Mouse (Mus musculus) heart, embryonic 16.5 days (tissue): ENCODE results near the gene Gm49661. TPM values are rescaled to one million over a fixed set of nuclear protein-coding genes. Genes with fewer than 3 reads are reported as not detected.

Source experiments
- ATAC-seq: fragments of 200-750 bp; cut with Nextera tagmentation; replicated peaks from 2 replicates; pipeline ENCODE4 v1.8.0; 2017; ENCODE audit warnings: moderate number of reproducible peaks; ENCODE audit not compliant: insufficient read depth, low FRiP score; ENCODE audit errors: extremely low read depth
- H3K27ac ChIP-seq: fragments of 300-500 bp; sonication (generic); 2 replicates; pipeline ENCODE4 v1.5.1; 2014; ENCODE audit warnings: mild to moderate bottlenecking, low read length, control low read depth, moderate library complexity
- H3K27me3 ChIP-seq: fragments of 300-500 bp; sonication (generic); 2 replicates; pipeline ENCODE4 v1.6.1; 2014; ENCODE audit warnings: low read length, mixed read lengths; ENCODE audit not compliant: control insufficient read depth, insufficient read depth
- H3K36me3 ChIP-seq: fragments of 300-500 bp; sonication (generic); 2 replicates; pipeline ENCODE4 v1.6.1; 2014; ENCODE audit not compliant: control insufficient read depth, insufficient read depth
- H3K4me1 ChIP-seq: fragments of 300-500 bp; sonication (generic); 2 replicates; pipeline ENCODE4 v1.6.1; 2014; ENCODE audit warnings: low read length, mixed read lengths; ENCODE audit not compliant: control insufficient read depth, insufficient read depth
- H3K4me2 ChIP-seq: fragments of 300-500 bp; sonication (generic); 2 replicates; pipeline ENCODE4 v1.6.1; 2014; ENCODE audit warnings: low read depth, mild to moderate bottlenecking, control low read depth, low read length
- H3K4me3 ChIP-seq: fragments of 300-500 bp; sonication (generic); 2 replicates; pipeline ENCODE4 v1.5.1; 2014; ENCODE audit warnings: mild to moderate bottlenecking, control low read depth, low read length
- H3K9ac ChIP-seq: fragments of 300-500 bp; sonication (generic); 2 replicates; pipeline ENCODE4 v1.6.1; 2014; ENCODE audit warnings: low read length, control low read depth
- H3K9me3 ChIP-seq: fragments of 300-500 bp; sonication (generic); replicated peaks from 2 replicates; pipeline ENCODE4 v1.6.1; 2016; ENCODE audit warnings: low read length; ENCODE audit not compliant: control insufficient read depth
- WGBS: fragments of 180-500 bp; shearing (Covaris S2); extraction: QIAGEN DNeasy Blood & Tissue Kit; methylation state at CpG from one replicate; pipeline ENCODE4 v1.1.7; 2014; 5-methylcytosine and 5-hydroxymethylcytosine counted together
- polyA plus RNA-seq: library from polyadenylated mRNA; unstranded; fragments of >200 nt; fragmentation: Nextera tagmentation; extraction: Ambion mirVana; gene quantifications from 2 replicates; pipeline ENCODE4 v1.2.1, GENCODE M21; 2015

Gene Gm49661
- polyA plus RNA-seq, 1 experiment from 2014 or later: not detected

- Histone ChIP-seq H3K4me1 (peaks cover 3% of the 10 kb centered on the region; the same call in 1 of the 2 replicates), H3K36me3 (no peaks in the 10 kb centered on the region), H3K9ac (no peak overlapping the region), H3K27me3 (peaks cover 7% of the 10 kb centered on the region; the same call in 1 of the 2 replicates), H3K27ac (no peak overlapping the region), H3K4me3 (no peak overlapping the region), H3K4me2 (no peak overlapping the region), H3K9me3 (no peaks in the 10 kb centered on the region)
- WGBS: 86% methylated on average over 5 of the region's 5 CpGs
- ATAC-seq: no peak
These were observed 27.7 kb upstream of the Gm49661 start for GRCm38 (mm10) chr8:84996978-84997377.

GRCm38 (mm10) chr8:84995680-84996079 is 26.4 kb upstream of the Gm49661 start:
- ATAC-seq: no peak
- Histone ChIP-seq H3K27me3 (peaks cover 7% of the 10 kb centered on the region; the same call in 1 of the 2 replicates), H3K4me3 (no peak overlapping the region), H3K9ac (no peak overlapping the region), H3K9me3 (no peaks in the 10 kb centered on the region), H3K4me2 (no peak overlapping the region), H3K36me3 (no peaks in the 10 kb centered on the region), H3K4me1 (peaks cover 8% of the 10 kb centered on the region), H3K27ac (no peak overlapping the region)
- 21% methylated on average over 25 of the region's 25 CpGs for WGBS

GRCm38 (mm10) chr8:84994375-84994774 is 25.1 kb upstream of the Gm49661 start:
- H3K9me3 ChIP-seq: no peaks in the 10 kb centered on the region
- no peaks in the 10 kb centered on the region for H3K36me3 ChIP-seq
- peaks cover 7% of the 10 kb centered on the region; the same call in 1 of the 2 replicates for H3K27me3 ChIP-seq
- no peak for ATAC-seq
- no peak overlapping the region for H3K4me2 ChIP-seq
- peaks cover 11% of the 10 kb centered on the region for H3K4me1 ChIP-seq
- H3K9ac ChIP-seq: no peak overlapping the region
- no peak overlapping the region for H3K27ac ChIP-seq
- H3K4me3 ChIP-seq: no peak overlapping the region
- WGBS: 88% methylated on average over 9 of the region's 9 CpGs

GRCm38 (mm10) chr8:84990836-84991235 is 21.6 kb upstream of the Gm49661 start:
- WGBS: 2% methylated on average over 15 of the region's 15 CpGs
- Histone ChIP-seq H3K36me3 (no peaks in the 10 kb centered on the region), H3K27me3 (peaks cover 5% of the 10 kb centered on the region; the same call in 1 of the 2 replicates), H3K9ac (peak overlapping the region; percentile 74), H3K4me2 (peak overlapping the region; percentile 92), H3K27ac (0 out of 2 replicates have a peak overlapping the region, but pooled peaks have one; percentile 32), H3K4me3 (peak overlapping the region; percentile 68), H3K4me1 (peaks cover 14% of the 10 kb centered on the region), H3K9me3 (no peaks in the 10 kb centered on the region)
- peak; percentile 12 for ATAC-seq

GRCm38 (mm10) chr8:84990349-84990748 is 21.1 kb upstream of the Gm49661 start, which contains the start of gene Hook2:
TSS of gene Hook2 (plus strand) at chr8:84990603.
- H3K27me3 ChIP-seq: peaks cover 5% of the 10 kb centered on the region; the same call in 1 of the 2 replicates

GRCm38 (mm10) chr8:84989810-84990209 is 20.6 kb upstream of the Gm49661 start:
- Histone ChIP-seq H3K36me3 (no peaks in the 10 kb centered on the region), H3K4me1 (peaks cover 23% of the 10 kb centered on the region), H3K4me2 (peak overlapping the region; percentile 92), H3K9ac (peak overlapping the region; percentile 74), H3K9me3 (no peaks in the 10 kb centered on the region), H3K27me3 (peaks cover 3% of the 10 kb centered on the region; the same call in 1 of the 2 replicates), H3K4me3 (peak overlapping the region; percentile 68), H3K27ac (peak overlapping the region; percentile 75)
- under 1% methylated on average over 15 of the region's 15 CpGs for WGBS
- ATAC-seq: peak; percentile 61

More at GRCm38 (mm10) chr8:84990349-84990748, 21.1 kb upstream of the Gm49661 start, which contains the start of gene Hook2:
- Histone ChIP-seq H3K4me2 (peak within 1 kb of the TSS; percentile 92), H3K36me3 (no peaks in the 10 kb centered on the region), H3K4me1 (peaks cover 17% of the 10 kb centered on the region), H3K27ac (peak within 1 kb of the TSS; percentile 75), H3K9me3 (no peaks in the 10 kb centered on the region), H3K9ac (peak within 1 kb of the TSS; percentile 74), H3K4me3 (peak within 1 kb of the TSS; percentile 68)
- peak; percentile 90 for ATAC-seq
- 0% methylated on average over 28 of the region's 28 CpGs for WGBS

GRCm38 (mm10) chr8:84989311-84989731 is 20.1 kb upstream of the Gm49661 start:
- Histone ChIP-seq H3K4me3 (no peak overlapping the region), H3K27ac (no peak overlapping the region), H3K9ac (peak overlapping the region; percentile 35; the same call in 1 of the 2 replicates), H3K9me3 (no peaks in the 10 kb centered on the region), H3K27me3 (peaks cover under 1% of the 10 kb centered on the region; the same call in 1 of the 2 replicates), H3K4me2 (peak overlapping the region; percentile 92; the same call in 1 of the 2 replicates), H3K4me1 (peaks cover 28% of the 10 kb centered on the region), H3K36me3 (no peaks in the 10 kb centered on the region)
- 17% methylated on average over 15 of the region's 15 CpGs for WGBS
- no peak for ATAC-seq

- WGBS: 61% methylated on average over 2 of the region's 2 CpGs
- Histone ChIP-seq H3K9ac (no peak overlapping the region), H3K4me2 (no peak overlapping the region), H3K9me3 (no peaks in the 10 kb centered on the region), H3K4me3 (no peak overlapping the region), H3K27me3 (no peaks in the 10 kb centered on the region), H3K27ac (no peak overlapping the region), H3K36me3 (no peaks in the 10 kb centered on the region), H3K4me1 (peaks cover 30% of the 10 kb centered on the region)
- no peak for ATAC-seq
These were observed 18.7 kb upstream of the Gm49661 start for GRCm38 (mm10) chr8:84987903-84988302.

GRCm38 (mm10) chr8:84987388-84987787 is 18.2 kb upstream of the Gm49661 start:
- no peaks in the 10 kb centered on the region for H3K9me3 ChIP-seq
- 80% methylated on average over 5 of the region's 5 CpGs for WGBS
- H3K4me2 ChIP-seq: no peak overlapping the region
- H3K36me3 ChIP-seq: no peaks in the 10 kb centered on the region
- no peak for ATAC-seq
- H3K4me1 ChIP-seq: peaks cover 30% of the 10 kb centered on the region
- H3K27ac ChIP-seq: no peak overlapping the region
- H3K4me3 ChIP-seq: no peak overlapping the region
- no peak overlapping the region for H3K9ac ChIP-seq
- H3K27me3 ChIP-seq: no peaks in the 10 kb centered on the region
